Mouse (Mus musculus) ZHBTc4 (cell line): ENCODE measurements at regions not wholly inside any gene's neighbourhood (a gene's known extent, or its start where the extent isn't known, plus 50 kb on each side); places are given as distances from the start of the nearest gene placed in this dataset.

ENCODE experiments used
- DNase-seq: peaks from one replicate; pipeline ENCODE4 v3.0.0-alpha.2; 2011; ENCODE audit warnings: low read depth, low spot score

GRCm38 (mm10) chr11:8377301-8377700 lies 287.0 kb downstream of the Tns3 start:
- no peak for DNase-seq

DNA sequence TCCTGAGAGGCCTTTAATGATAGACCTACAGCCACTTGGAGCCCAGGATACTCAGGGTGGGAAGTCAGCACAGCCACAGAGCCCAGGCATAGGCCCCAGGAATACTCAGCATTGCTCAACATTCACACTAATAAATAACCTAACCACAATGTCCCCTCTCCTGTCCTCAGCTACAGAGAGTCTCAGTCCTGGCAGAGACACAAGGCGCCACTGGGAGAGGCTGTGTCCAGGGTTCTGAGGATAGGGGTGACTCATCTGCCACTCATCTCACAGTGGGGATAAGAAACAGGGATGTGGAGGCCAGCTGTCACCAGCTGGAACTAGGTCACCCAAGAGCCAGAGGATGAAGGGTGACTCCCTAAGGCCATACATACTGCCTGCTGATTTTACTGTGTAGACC lies 298.8 kb downstream of the Tns3 start:
- DNase-seq = no peak

GRCm38 (mm10) chr11:8364703-8365433 lies 299.5 kb downstream of the Tns3 start:
- DNase-seq = no peak

DNA sequence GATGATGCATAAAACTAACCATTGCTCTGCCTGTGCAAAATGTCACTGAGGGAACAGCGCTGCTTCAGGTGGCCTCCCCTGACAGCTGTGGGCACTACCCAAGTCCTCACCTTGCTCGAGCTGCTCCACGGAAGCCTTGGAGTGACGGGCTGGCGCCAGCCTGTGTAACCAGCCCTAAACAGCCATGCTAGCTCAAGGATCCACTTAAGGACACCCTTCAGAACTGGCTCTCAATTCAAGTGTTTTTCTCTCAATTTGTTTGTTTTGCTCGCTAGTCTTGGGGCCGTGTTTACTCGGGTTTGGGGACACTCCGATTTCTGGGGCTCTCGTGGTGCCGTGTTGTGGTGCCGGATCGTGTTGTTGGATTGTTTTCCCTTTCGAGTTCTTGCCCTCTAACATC lies 319.4 kb downstream of the Tns3 start:
- no peak for DNase-seq

GRCm38 (mm10) chr11:8302347-8303188 lies 361.8 kb downstream of the Tns3 start:
- DNase-seq = peak; percentile 55

- no peak for DNase-seq
Observed at GRCm38 (mm10) chr11:8297462-8297861, 366.9 kb downstream of the Tns3 start.

GRCm38 (mm10) chr11:8293322-8294014 lies 370.9 kb downstream of the Tns3 start:
- DNase-seq = peak; percentile 12

DNA sequence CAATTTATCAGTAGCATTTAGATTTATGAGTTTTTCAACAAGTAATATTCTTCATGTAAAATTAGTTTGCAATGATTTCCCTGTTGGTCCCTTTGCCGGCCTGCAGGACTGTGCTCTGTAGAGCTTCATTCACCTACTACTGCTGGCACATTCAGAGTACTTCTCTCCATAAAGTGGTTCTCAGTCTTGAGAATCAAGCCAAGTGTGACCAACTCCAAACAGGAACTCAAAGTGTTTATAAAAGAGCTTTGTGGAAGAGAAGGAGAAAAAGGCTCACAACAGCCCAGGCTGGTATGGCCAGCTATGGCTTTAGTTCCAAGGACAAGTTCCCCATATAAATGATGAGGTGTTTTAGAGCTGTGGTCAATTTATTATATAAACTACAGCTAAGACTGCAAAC lies 379.1 kb downstream of the Tns3 start:
- DNase-seq = no peak

DNA sequence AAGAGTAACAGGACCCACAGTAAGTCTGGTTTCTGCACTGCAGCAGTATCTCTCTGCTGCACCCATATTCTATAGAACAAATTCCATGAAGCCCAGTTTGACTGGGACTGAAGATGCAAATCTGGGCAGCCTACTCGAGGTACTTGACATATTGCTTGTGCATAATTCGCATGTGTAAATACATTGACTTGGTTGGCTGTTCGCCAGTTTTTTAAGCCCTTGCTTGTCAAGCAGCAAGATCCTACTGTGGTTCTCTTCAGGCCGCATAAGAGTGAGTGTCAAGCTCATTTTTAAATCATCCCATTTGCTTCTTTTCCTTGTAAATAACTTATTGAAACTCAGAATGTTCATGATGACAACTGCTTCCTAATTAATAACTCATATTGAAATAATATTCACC lies 389.1 kb downstream of the Tns3 start:
- DNase-seq = no peak

DNA sequence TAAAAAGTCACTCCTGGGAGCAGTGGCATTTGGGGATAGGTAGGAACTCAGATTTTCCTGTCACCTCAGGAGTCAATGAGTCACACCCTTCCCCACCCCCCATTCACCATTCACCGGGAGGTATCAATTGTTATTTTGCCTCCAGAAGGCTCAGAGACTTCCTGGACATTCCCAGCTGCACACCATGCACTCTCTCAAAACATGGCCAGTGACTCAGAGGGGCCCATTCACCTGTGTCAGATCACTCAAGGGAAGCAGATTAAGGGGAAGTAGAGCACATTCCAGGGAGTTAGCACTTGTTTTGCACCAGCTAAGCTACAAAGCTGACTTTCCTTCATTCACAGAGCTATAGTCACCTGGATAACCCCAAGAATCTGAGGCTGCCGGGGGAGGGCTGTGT lies 395.2 kb downstream of the Tns3 start:
- DNase-seq = peak; percentile 14

- no peak for DNase-seq
Observed at GRCm38 (mm10) chr11:8254036-8254435, 410.3 kb downstream of the Tns3 start.

GRCm38 (mm10) chr11:8251360-8251759 lies 413.0 kb downstream of the Tns3 start:
- DNase-seq = no peak

- no peak for DNase-seq
Observed at GRCm38 (mm10) chr11:8249468-8249867, 414.9 kb downstream of the Tns3 start.

DNA sequence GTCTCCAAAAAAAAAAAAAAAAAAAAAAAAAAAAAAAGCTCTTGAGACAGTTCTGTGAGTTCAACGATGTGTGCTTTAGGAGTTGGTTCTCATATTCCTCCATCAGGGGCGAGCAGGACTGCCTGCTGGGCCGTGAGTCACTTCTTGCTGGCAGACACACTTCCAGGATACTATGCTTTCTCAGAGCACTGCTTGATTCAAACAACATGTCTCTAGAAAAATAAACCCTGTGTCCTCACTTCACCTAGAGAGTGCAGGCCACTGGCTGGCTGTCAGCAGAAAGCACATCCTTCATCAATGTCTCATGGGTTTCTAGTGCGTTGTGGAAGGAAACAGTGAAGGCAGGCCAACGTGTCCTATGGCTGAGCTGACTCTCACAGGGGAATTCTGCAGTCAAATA lies 416.8 kb downstream of the Tns3 start:
- no peak for DNase-seq

GRCm38 (mm10) chr11:8247024-8247423 lies 417.3 kb downstream of the Tns3 start:
- DNase-seq = no peak

DNA sequence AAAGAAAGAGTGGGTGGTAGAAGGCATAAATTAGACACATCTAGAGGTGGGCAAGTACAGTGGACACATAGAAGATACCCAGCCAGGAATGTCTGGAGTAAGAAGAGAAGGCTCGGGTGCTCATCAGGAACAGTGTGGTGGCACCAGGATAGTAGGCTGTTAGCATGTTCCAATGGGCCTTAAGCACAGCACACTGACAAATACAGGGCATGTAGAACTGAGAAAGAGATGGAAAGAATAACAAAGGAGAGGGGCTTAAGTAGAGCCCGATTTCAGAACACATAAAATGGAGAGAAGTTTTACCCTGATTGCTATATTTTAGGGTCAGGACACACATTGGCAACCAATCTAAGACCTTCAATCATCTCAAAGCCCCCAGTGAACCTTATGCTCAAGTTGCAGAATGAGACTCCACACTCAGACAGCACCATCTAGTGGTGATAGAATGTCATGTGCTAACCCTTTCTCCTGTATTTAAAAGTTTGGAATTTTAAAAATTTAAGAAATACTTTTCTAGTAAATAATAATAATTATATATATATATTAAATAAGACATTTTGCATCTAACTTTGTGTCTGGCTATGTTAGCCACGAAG lies 418.8 kb downstream of the Tns3 start:
- DNase-seq = peak; percentile 47

DNA sequence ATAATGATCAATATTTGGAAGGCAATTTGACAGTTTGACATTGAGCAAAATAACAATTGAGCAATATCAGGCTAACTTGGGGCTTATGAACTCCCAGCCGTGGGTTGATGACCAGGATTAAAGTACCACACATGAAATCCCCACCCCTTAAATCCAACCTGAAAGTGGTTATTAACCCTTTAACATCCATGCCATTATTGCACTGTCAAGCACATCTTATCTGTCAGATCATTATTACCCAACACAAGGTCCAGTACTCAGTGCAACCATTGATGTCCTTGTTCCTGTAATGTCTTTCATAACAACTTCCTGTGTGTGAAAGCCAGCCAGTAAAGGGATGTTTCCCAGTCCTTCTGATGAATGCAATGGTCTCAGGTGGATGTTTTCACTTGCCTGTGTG lies 425.8 kb downstream of the Tns3 start:
- DNase-seq = no peak

- DNase-seq = no peak
Observed at GRCm38 (mm10) chr11:8237556-8237955, 426.8 kb downstream of the Tns3 start.

DNA sequence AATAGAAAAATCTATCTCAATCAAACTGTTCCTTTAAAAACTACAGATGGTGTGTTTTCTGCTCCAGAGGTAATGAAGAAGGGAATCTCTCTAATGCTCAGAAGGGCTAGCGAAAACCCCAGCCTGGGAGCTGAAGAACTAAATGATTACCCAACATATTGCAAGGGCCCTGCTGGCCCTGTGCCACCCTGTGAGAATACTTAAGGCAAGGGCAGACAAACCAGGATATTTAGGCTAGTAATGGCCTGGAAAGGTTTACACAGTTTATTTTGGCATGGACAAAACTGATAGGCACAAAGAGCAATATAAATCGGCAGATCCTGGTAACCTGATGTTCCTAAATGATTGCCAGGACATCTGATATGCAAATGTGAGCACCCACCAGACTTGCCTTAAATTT lies 428.3 kb downstream of the Tns3 start:
- DNase-seq = no peak

- DNase-seq = no peak
Observed at GRCm38 (mm10) chr11:8232636-8233189, 431.6 kb downstream of the Tns3 start.

- DNase-seq = no peak
Observed at GRCm38 (mm10) chr11:8229787-8230186, 434.5 kb downstream of the Tns3 start.
